Mouse (Mus musculus) ovary, postnatal 36 days (tissue): Measurements from ENCODE around the gene Tbc1d17.

Experiments used
- DNase-seq: peaks from one replicate; pipeline ENCODE4 v3.0.0; 2022; ENCODE audit warnings: low spot score, mixed read lengths

The Tbc1d17 gene

GRCm38 (mm10) chr7:44868919-44869696 lies 20.2 kb upstream of the Tbc1d17 start:
- DNase-seq, result peak; percentile 84

GRCm38 (mm10) chr7:44868465-44868864 lies 19.6 kb upstream of the Tbc1d17 start:
- no peak for DNase-seq

GRCm38 (mm10) chr7:44867802-44868201 lies 18.9 kb upstream of the Tbc1d17 start:
- DNase-seq, result no peak

DNA sequence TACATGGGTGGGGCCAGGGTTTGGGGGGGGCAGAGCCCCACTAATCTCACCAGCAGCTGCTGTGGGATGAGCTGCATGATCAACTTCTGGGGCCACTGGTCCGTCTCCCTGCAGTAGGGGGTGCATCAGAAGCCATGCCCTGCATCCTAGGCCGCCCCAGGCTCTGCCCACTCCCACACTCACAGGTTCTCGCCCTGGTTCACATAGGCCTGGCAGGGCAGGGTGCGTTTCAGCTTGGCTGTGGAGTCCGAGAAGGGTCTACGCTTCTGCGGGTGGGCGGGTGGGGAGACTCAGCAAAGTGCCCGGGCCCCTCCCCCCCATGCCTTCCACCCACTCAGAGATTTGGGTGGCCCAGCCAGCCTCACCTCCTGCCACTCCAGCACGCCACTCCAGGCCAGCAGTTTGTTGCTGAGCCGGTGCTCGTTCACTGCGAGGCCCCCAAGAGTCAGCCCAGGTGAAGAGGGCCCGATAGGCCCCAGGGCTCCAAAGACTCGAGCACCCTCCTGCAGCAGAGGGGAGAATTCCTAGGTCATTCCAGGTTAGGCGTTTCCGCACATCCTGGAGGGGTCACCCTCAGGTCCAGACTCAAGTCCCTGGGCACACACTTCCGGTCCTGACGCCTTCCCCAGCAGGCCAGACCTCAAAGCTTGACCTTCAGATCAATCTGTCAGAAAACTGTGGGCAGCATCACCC lies 18.3 kb upstream of the Tbc1d17 start:
- no peak for DNase-seq

GRCm38 (mm10) chr7:44866276-44867009 lies 17.6 kb upstream of the Tbc1d17 start:
- peak; percentile 69 for DNase-seq

DNA sequence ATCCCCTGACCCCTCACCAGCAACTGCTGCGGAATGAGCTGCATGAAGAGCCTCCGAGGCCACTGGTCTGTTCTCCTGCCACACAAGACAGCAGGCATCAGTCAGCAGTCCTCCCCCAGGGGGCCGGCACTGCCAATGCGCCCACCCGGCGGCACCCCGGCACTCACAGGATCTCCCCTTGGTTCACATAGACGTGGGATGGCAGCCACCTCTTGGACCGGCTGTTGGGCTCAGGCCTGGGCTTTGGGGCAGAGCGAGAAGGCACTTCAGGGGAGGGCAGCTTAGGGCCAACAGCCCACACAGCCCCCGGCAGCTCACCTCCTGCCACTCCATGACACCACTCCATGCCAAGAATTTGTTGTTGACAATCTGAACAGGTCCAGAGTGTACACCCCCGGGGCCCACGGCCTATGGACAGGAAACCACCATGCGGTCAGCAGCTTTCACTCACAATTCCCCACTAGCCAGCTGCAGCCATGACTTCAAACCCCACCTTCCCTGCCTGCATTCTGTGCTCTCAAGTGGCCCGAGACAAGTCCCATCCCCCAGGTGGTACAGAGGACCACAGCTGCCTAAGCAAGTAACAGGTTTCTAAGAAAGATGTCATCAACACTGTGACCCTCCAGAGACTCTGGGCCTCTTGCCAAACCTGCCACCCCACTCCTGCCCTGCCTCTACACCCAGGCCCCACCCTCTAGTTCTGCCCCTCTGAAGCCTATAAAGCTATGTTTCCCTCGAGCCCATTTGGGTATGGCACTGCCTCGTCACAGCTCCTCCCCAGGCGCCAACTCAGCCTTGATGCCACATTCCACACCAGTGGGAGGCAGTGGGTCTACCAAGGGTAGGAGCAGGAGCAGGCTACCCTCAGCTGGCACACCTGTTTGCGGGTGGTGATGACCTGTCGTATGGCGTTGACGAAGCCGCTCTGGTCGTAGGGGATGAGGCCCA lies 16.0 kb upstream of the Tbc1d17 start:
- DNase-seq, result no peak

DNA sequence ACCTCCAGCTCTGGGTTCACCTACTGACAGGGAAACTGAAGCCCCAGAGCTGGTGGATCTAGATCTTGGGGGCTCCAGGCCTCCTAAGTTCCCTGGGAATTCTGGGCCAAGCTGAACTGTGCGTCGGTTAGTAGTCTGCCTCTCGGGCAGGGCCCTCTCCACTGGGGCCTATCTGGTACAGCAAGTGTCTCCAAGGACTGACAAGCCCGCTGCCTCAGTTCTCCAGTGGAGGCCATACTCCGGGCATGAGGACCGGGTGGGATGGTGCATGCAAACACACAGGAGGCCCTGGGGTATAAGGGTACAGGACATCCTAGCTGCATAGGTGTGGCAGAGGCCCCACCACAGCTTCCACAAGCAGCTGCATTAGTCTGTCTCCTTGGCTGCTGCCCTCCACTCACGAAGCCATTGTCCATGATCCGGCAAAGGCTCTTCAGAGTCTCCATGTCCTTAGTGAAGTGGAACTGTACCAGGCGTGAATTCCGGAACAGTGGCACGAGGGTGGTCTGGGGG lies 15.2 kb upstream of the Tbc1d17 start:
- no peak for DNase-seq

DNA sequence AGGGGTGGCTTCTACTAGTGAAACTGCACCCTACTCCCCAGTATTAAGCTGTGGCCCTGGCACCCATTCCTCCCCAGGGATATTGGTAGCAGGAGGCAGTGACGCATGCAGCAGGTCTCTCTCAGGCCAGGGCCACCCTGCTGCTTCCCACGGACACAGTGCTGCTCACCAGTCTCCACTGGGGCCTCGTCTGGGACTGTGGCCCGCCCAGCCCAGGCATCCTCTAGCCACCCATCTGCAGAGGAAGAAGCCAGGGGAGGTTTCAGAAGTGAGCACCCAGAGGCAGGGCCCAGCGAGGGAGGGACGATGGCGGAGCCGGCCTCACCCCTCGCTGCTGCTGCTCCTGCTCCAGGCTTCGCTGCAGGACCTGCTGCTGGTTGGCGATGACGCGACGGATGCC lies 14.3 kb upstream of the Tbc1d17 start:
- DNase-seq, result no peak

DNA sequence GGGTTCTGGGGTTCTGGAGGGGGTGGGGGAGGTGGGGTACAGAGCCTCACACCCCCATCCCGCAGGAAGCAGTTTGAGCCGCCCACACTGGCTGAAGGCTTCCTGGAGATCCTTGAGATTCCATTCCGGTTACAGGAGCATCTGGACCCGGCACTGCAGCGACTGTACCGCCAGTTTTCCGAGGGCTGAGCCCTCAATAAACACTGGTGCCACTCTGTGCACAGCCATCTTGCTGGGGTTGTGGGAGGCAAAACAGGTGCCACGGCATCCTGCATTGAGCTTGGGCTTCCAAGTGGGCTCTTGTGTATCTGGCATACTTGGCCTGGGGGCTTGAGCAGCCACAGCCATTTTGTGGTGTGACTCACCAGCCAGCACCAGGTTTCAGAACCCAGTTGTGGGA lies 13.6 kb upstream of the Tbc1d17 start:
- DNase-seq, result no peak

GRCm38 (mm10) chr7:44861429-44861816 lies 12.5 kb upstream of the Tbc1d17 start:
- DNase-seq, result no peak

- peak; percentile 73 for DNase-seq
Measured at GRCm38 (mm10) chr7:44860576-44861428, 11.9 kb upstream of the Tbc1d17 start.

DNA sequence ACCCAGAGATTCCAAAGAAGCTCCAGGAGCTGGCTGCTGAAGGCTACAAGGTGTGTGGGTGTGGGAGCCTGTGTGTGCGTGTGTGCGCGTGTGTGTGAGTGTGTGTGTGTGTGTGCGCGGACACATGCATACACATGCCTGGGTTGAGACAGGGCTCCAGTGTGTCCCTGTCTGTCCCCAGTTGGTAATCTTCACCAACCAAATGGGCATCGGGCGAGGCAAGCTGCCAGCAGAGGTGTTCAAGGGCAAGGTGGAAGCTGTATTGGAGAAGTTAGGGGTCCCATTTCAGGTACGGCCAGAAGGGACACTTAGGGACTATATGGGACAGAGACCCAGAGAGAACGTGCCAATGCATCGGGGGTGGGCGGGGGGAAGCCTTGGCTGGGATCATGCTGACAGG lies 11.0 kb upstream of the Tbc1d17 start:
- DNase-seq, result no peak

DNA sequence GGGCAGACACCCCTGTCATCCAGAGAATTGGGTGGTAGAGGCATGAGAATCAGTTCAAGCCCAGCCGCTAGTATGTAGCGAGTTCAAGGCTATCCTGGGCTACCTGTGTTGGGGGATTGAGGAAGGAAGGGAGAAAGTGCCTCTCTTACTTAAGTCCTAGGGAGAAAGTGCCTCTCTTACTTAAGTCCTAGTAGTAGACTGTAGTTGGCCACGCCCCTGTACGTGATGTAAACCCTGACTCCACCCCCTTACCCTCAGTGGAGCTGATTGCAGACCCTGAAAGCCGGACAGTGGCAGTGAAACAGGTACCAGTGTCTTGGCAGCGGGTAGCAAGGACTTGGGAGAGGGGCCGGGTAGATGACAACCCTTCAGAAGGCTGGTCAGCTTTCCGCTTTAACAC lies 9.0 kb upstream of the Tbc1d17 start:
- no peak for DNase-seq

DNA sequence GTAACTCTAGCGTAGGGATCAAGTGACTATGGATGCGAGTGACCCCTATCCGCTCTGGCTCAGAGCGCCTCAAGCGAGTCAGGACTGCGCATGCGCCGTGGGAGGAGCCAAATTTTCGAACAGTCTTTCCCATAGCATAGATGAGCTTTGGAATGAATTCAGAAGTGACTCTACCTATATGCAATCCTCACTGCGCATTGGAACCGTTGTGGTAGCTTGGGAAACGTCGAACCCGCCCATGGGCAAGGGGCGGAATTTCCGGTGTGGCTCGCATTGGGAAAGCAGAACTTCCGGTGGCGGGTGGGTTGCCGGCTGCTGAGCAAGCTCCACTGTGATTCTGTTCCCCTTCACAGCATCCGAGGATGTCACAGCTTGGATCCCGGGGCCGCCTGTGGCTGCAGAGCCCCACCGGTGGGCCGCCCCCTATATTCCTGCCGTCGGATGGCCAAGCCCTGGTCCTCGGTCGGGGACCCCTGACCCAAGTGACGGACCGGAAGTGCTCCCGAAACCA lies 8.2 kb upstream of the Tbc1d17 start, which contains the start of gene Pnkp:
Pnkp (plus strand) TSS at position 98 of the 511 bp plus-strand sequence.
- peak; percentile 81 for DNase-seq

- no peak for DNase-seq
Measured at GRCm38 (mm10) chr7:44856265-44856916, 7.5 kb upstream of the Tbc1d17 start.

DNA sequence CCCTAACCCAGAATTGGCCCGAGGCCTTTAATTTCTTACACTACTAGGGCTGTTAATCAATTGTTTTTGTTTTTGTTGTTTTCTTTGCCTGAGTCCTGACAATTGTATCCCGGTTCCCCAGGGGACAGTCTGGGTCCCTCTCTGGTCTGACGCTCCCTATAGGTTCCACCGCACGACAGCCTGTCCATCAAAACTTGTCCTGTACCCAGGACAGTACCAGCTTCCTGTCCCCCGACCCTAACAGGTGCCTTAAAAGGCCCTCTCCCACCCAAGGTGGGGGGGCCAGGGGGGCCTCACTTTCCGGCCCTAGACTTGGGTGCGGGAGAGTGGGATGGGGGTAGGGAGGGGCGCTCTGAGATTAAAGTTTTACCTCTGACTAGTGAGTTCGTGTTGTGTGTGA lies 6.2 kb upstream of the Tbc1d17 start:
- DNase-seq, result no peak

DNA sequence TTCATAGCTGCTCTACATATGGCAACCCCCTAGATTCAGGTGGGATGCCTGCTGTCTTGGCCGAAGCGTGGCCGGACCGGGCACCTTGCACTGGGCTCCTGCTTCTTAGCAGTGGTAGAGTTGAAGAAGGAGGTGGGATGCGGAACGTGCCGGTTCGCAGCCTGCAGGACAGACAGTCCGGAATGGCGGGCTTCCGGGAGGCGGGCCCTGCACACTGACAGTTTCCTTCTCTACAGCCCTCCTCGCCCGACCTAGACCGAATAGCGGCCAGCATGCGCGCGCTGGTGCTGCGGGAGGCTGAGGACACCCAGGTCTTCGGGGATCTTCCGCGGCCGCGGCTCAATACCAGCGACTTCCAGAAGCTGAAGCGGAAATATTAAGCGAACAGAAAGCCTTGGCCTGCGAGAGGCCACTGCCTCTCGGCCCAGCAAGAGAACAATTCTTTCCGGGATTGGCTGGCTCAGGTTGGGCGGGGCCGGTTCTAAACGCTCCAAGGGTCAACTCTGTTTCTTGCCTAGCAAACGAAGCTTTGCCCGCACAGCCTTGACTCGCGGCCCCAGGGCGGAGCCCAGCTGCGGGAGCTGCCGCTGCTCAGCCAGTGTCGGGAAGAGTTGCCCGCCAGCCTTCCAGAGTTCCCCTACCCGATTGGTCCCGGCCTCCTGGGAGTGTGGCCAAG lies 5.6 kb upstream of the Tbc1d17 start:
- DNase-seq, result peak; percentile 89

- DNase-seq, result no peak
Measured at GRCm38 (mm10) chr7:44853596-44854355, 4.9 kb upstream of the Tbc1d17 start.
